Comparison of ENCODE assay signal across 8 mouse cellular contexts in the genomic region with DNA sequence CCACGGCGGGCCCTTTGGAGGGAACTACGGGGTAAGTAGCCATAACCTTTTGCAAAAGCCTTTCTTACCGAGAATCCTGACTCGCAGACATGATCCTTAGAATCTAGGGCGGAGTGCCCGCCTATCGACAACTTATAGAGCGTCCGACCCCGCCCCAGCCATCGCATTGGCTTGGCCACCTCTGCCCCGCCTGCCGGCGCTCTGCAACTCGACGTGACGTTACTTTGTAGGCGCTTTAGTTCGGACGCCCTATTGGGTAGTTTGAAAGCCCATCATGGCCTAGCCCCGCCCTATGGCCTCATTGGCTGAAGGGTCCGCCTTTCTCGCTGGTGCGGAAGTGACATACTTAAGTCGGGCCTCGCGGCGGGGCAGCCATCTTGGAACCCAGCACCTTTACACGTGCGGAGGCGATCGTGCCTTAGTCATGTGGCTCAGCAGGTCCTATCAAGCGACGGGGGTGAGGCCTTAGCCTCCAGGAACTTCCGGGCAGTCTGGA. TPM values are rescaled to one million over a fixed set of nuclear protein-coding genes. Genes with fewer than 3 reads are reported as not detected.
DNase-seq lines count a peak whose midpoint lies in the region; ATAC-seq lines count a peak whose summit lies in the region.

A gene (minus strand): TSS at position 213 of the 496 bp plus-strand sequence.

- peak within 1 kb of the TSS; percentile 97 for H3K27ac ChIP-seq in intestine, embryonic 14.5 days (ENCODE audit: low read depth)

- H3K4me1 ChIP-seq in intestine, embryonic 14.5 days (replicated peaks; ENCODE audit: control insufficient read depth, insufficient read depth, low read length): peaks cover 10% of the 10 kb centered on the region; the same call in 1 of the 2 replicates

- peak within 1 kb of the TSS; percentile 100 for H3K9ac ChIP-seq in intestine, embryonic 14.5 days (ENCODE audit: low read length)

- intact Hi-C loops in left cerebral cortex, postnatal 14 days (cut with DNase I): loop anchor here (5.0 kb wide), 1 partner anchor 240 kb away; a partner anchor contains a TSS

- peak; percentile 97 to 98 for DNase-seq in adrenal gland, adult 18-20 months (ENCODE audit: low spot score in 2 of 2)
- DNase-seq in embryo, embryonic 11 days: peak; percentile 100
- peak; percentile 100 for DNase-seq in gastrocnemius, postnatal 25 days
- DNase-seq in intestine, embryonic 14.5 days (ENCODE audit: low spot score): peak; percentile 99
- peak; percentile 100 for DNase-seq in left cerebral cortex, postnatal 14 days (ENCODE audit: low spot score in 2 of 2)
- DNase-seq in mesoderm, embryonic 11.5 days (ENCODE audit: low read depth, low spot score): peak; percentile 100
- DNase-seq in right cerebral cortex, postnatal 36 days (ENCODE audit: low spot score in 2 of 2): peak; percentile 100
- DNase-seq in yolk sac, embryonic 10.5 days (ENCODE audit: low spot score): peak; percentile 100

- under 1% methylated on average over 36 of the region's 36 CpGs for WGBS in intestine, embryonic 14.5 days

- no peaks in the 10 kb centered on the region for H3K9me3 ChIP-seq in intestine, embryonic 14.5 days (ENCODE audit: control insufficient read depth, low read length)

- peak; percentile 97 for ATAC-seq in intestine, embryonic 14.5 days (replicated peaks; ENCODE audit: low FRiP score, low TSS enrichment, low read depth)

- no peaks in the 10 kb centered on the region for H3K27me3 ChIP-seq in intestine, embryonic 14.5 days (replicated peaks; ENCODE audit: control insufficient read depth, insufficient read depth, low read length)

- H3K4me2 ChIP-seq in intestine, embryonic 14.5 days (ENCODE audit: low read length): peak within 1 kb of the TSS; percentile 76

- H3K36me3 ChIP-seq in intestine, embryonic 14.5 days (ENCODE audit: control insufficient read depth, insufficient read depth, low read length): peaks cover 77% of the 10 kb centered on the region

- peak within 1 kb of the TSS; percentile 56 for H3K4me3 ChIP-seq in intestine, embryonic 14.5 days (ENCODE audit: low read depth, low read length)

RNA-seq across cellular contexts. Expression of the gene that starts here (rescaled TPM):
- total RNA-seq in adrenal gland, adult 18-20 months (2021): 100 to 1,000 TPM; 584 to 655 TPM
- total RNA-seq in gastrocnemius, postnatal 25 days (2021): 100 to 1,000 TPM in 1 of 2 experiments, 10 to 100 TPM in 1; 99.8 to 102 TPM
- 645 and 692 TPM in 2 replicates for polyA plus RNA-seq in intestine, embryonic 14.5 days (2014; fragmentation: Nextera tagmentation; extraction: Ambion mirVana)
- total RNA-seq in left cerebral cortex, postnatal 14 days (2021): 100 to 1,000 TPM; 368 to 371 TPM

Comparison
In these comparisons a context has a peak if more than half of its experiments do, and no peak if none do; other contexts are left out.
1. Peak in every context shown above with its lines: DNase-seq, ATAC-seq, H3K4me3 ChIP-seq and H3K27ac ChIP-seq.